Mouse (Mus musculus) c-Kit-positive CD71-positive TER-119-negative erythroid progenitor cells, embryonic 14.5 days (primary cell): Measurements from ENCODE around the gene Cks1b.
"Not testable (repeated sequence)": the region's sequence is repeated elsewhere in the genome, so short reads cannot be mapped to it uniquely, and the experiment has no call there.

Source experiments
- DNase-seq: peaks from one replicate; pipeline ENCODE4 v3.0.0-alpha.2; 2013; ENCODE audit warnings: low read depth

Cks1b gene

GRCm38 (mm10) chr3:89418170-89418860 is at the start of gene Cks1b, which contains the start of gene Shc1:
Gene Cks1b, minus strand, starts transcription at chr3:89418383.
Gene Shc1, plus strand, starts transcription at chr3:89418443.
- DNase-seq, result peak; percentile 98

DNA sequence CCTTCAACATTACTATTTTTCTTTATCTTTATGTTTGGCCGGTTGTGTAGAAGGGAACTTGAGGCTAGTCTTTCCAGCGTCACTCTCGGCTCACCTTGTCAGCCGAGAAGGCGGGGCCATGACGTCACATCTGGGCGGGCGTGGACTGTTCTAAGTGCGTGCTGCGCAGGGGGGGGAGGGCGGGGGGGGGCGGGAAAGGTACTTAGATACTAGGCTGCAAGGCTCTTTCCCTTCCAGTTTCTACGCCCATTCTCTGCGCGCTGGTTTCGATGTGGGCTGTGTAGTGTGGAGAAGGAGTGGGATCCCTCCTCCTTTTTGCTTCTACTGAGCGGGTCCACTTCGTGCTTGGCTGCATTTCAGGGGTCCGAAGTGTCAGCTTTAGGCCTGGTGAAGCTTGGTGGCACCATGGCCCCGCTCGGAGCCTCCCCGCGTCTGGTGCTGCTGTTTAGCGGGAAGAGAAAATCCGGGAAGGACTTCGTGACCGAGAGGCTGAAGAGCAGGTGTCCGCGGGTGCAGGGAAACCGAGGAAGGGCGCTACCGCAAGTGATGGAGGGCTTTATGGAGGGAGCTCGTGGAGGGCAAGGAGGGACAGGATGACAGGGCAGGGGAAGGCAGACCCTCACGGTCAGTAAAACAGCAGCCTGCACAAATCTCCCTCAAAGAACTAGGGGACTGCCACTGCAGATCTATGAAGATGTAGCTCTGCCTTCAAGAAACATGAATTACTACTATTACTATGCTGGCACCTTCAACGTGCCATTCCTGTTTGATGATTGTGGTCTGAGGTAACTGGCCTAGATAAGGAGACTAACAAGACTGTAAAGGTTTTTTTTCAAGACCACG is 41.0 kb upstream of the Cks1b start:
- peak; percentile 93 for DNase-seq

DNA sequence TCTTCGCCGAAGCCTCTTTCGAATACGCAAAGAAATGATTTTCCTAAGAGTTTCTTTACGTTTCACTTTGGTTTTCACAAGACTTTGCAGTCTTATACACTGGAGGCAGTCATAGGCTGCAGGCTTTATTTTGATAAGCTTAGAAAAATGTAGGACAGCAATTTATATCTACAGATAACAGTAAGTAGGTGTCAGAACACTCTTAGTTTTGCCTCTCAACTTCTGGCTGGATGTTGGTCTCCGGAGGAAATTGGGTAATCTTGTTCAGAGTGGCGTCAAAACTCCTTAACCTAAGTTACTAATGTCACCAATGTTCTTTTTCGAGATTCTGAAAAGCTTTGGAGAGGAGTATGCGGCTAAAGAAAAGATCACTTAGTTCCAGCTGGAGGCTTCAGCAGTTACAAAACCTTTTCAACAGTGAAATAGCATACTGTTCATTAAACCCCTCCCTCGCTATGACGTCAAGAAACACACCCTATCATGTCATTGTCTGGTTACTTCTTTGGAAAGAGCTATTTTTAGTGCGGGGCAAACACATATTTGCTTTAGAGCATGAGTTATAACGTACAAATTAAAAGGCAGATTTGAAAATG is 40.3 kb upstream of the Cks1b start:
- DNase-seq, result peak; percentile 81

DNA sequence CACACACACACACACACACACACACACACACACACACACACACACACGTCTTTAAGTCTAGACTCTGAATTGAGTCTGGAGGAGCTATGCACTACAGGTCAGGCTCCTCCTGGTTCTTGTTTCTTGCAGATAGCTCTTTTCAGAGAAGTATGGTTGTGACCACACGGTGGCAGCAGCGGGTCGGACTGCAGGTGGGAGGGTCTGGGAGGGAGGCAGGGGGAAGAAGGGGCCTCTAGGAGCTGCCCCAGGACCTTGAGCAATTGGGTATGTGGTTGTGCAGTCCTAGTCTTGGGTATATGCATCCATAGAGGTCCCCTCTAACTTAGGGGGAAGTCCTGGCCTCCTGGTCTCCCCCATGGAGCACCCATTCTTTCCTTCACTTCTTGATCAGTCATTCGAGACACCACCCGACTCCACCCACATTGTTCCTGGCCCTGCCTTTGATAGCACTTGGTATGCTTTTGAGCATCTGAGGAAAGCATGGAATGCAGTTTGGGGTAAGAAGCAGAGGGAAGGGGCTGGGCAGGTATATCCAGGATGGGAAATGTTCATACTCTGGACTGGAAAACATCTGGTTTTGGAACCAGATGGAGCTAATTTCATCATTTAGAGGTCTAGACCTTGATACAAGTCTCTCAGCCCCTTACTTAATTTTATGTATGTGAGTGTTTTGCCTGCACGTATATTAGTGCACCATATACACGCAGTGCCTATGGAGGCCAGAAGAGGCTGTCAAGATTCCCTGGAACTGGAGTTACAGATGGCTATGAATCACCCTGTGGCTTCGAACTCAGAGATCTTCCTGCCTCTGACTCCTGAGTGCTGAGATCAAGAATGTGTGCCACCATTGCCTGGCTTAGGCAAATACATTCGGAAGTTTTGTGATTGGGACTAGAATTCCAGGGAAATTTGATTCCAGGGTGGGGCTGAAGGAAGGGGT is 38.8 kb upstream of the Cks1b start:
- peak; percentile 87 for DNase-seq

DNA sequence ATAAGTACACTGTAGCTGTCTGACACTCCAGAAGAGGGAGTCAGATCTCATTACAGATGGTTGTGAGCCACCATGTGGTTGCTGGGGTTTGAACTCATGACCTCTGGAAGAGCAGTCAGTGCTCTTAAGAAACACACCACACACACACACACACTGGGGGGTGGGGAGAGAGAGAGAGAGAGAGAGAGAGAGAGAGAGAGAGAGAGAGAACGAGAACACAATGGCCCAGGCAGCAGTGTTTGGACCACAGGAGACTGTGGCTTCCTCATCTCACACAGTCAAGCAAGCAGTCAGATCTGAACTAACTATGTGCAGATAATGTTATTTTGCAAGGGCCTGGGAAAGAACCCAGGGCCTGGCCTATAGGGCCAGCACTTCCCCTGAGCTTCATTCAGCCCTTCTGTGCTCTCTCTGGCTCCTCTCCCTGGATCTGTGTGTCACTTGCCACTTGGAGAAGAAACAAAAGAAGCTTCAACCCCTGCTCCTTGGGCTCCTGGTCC is 37.7 kb upstream of the Cks1b start:
- no peak for DNase-seq

DNA sequence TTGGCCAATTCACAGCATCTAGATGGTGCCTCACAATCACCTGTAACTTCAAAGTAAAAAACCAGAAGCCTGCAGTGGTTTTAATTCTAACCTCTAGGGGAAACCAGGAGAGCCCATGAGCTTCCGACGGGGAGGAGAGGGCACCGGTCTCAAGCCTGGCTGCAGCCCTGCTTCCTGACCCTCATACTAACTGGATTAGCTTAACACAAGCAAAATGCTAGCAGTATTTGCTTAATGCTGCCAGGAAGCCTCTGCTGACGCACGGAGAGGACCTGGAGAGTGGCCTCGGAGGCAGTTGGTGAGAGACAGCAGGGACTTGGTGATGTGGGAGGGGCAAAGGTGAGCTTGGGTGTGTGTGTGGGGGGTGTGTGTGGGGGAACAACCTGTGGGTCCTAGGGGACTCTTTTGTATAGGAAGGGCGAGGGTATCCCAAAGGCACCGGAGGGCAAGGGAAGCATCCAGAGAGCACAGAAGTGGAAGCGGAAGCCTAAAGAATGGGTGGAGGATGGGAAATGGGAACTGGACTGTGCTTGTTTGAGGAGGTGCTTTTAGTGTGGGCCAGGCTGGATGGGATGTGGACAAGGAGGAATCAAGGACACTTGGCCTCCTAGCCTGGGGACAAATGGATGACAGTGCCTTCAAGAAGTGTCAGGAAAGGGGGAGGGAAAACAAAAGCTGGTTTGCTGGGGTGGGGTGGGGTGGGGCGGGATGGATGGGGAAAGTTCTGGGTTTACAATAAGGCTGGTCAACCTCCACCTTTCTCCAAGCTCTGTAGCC is 36.4 kb upstream of the Cks1b start, which contains the start of gene Pmvk:
Pmvk (plus strand) TSS at position 141 of the 777 bp plus-strand sequence.
- no peak for DNase-seq

- DNase-seq, result no peak
Observed at GRCm38 (mm10) chr3:89451916-89452315, 33.7 kb upstream of the Cks1b start.

- DNase-seq, result peak; percentile 75
Observed at GRCm38 (mm10) chr3:89449541-89449940, 31.4 kb upstream of the Cks1b start.

DNA sequence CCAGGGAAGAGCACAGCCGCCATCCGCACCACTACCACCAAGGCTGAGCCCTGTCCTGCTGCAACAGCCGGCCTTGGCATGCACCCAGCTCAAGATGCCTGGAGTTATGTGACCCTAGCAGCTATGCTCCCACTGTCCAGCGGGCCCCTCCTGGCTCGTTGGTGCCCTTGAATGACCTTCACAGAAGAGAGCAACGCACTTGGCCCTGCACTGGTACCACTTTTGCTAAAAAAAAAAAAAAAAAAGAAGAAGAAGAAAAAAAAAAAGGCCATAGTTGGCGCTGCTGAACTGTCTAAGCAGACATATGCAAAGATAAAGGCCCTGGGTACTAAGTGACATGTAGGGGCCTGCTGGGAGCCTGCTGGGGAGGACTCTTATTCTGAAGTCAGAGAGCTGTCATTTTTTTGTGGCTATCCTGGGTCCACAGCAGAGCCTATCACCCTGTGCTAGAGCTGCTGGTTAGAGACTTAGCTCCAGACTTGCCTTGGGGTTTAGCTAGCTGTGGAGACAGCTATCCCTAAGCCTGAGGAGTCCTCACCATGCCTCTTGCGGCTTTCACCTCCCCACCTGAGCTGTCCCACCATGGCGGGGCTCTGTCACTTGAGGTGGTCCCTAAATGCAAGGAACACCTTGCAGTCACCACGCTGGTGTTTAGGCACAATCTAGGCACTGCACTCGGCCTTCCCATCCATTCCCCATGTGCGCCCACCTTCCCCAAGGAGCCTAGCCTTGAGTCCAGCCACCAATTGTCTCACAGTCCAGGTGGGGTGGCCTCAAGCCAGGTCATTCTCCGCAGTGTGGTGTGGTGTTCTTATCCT is 30.7 kb upstream of the Cks1b start:
- DNase-seq, result peak; percentile 59

GRCm38 (mm10) chr3:89440691-89441090 is 22.5 kb upstream of the Cks1b start:
- no peak for DNase-seq

GRCm38 (mm10) chr3:89437269-89437668 is 19.1 kb upstream of the Cks1b start:
- no peak for DNase-seq

DNA sequence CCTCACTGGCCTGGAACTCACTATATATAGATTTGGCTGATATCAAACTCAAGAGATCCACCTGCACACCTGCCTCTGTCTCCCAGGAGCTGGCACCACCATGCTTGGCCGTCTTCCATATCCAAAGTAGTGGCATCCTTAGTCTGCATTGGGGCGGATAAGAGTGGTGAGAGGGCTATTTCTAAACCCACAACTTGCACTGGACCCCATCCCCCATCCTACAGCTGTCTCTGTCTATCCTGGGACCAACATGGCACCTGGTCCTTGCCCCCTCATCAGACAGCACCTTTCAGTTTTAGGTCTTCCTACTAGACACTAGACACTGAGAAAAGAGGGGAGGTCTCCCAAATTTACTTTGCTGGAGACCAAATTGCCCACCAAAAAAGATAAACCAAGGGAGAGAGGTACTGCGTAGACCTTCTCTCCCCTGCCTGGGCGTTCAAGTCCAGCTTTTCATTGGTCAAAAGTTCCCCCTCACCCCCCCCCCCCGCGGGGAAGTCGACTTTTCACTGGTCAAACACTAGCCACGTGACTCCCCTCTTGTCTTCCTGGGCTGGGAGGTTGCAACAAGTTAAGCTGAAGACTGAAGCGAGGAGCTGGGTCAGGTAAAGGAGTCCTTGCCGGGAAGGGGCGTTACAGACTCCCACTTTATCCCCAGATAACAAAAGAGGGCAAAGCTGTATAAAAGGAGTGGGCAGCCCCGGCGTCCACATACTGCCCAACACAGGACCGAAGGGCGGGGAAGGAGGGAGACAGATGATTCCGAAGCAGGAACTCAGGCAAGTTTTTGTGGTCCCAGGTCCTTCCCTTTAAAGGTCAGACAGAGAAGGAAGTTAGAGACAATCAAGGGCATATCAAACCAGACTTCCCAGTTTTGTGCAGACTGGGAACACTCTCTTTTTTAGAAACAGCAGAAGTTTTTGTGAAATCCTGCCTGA is 18.3 kb upstream of the Cks1b start, which contains the start of gene Pbxip1:
Pbxip1 (plus strand) TSS at position 531 of the 938 bp plus-strand sequence.
- DNase-seq, result no peak

DNA sequence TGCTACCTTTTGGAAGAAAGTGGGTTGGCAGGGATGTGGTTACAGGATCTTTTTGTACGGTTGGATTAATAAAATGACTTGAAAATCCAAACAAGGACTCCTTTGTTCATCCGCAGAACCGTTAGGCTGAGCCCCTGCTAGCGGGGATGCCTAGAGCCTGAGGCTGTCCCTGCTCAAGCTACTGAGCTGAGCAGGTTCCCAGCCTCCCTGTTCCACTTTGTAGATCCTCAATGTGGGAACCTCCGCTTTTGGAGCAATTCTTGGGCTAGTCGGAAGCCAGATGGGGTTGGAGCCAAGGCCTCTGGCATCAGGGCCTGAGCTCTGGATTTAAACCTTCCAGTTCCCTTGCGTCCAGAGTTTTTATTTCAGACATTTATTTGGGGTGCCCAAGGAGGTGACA is 16.9 kb upstream of the Cks1b start:
- no peak for DNase-seq

DNA sequence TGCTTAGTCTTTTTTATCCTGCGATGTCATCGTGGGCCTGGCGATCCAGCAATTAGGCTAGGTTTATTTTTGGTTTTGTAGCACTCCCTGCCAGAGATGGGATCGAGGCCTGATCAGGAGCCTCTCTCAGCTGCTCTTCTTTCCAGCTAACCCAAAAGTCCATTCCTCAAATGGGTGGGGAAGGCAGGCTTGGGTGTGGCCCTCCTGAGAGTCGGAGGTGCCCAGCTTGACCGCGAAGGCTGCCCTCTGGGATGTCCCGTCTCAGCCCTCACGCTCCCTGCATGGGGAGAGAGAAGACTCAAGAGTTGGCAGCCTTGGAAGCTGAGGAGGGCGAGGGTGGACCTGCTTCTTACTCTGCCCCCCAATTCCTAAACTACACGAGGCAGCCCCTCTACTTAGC is 16.3 kb upstream of the Cks1b start:
- no peak for DNase-seq

DNA sequence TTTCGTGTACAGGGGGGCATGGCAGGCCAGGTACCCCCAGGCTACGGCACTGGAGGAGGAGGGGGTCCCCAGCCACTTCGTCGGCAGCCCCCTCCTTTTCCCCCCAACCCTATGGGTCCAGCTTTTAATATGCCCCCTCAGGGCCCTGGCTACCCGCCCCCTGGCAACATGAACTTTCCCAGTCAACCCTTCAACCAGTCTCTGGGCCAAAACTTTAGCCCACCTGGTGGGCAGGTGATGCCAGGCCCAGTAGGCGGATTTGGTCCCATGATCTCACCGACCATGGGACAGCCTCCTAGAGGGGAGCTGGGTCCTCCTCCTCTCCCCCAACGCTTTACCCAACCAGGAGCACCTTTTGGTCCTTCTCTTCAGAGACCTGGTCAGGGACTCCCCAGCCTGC is 14.4 kb upstream of the Cks1b start:
- no peak for DNase-seq

DNA sequence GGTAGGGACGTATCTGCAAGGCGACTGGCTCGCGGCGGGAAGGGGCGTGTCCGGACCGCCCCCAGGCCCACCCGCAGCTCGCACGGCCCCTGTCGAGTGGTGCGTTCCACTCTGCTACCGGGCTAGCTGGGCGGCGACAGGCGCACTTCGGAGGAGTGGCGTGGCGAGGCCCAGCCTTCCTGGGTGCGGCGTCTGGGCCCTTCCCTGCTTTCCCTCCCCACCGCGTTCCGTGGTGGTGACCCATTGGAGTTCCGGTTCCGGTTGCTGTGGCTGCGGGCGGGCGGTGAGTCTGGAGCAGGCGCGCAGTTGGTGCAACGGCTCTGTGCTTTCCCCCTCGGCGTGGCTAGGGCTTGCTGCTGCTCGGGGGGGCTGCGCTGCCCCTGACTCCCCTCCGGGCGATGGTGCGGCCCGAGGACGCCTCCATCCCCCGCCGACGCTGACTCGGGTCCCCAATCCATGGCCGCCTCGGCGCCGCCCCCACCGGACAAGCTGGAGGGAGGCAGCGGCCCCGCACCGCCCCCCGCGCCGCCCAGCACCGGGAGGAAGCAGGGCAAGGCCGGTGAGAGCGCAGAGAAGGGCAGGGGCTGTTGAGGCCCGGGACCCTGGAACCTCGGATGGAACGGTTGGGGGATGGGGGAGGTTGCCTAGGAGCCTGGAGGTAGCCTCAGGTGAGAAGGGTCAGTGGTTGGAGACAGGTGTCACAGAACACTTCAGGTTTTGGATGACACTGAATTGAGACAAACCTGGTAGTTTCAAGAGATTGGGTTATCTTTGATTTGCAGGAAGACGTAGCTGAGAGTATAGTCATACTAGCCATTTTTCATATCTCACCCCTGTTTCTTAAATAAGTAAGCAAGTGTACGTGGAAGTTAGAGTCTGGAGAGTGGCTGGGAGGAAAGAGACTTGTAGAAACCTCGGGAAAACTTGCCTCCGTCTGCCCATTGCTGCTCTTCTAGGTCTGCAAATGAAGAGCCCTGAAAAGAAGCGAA is 12.3 kb upstream of the Cks1b start, which contains the start of gene Pygo2:
Pygo2 (plus strand) TSS at position 44 of the 989 bp plus-strand sequence.
- DNase-seq, result peak; percentile 88

DNA sequence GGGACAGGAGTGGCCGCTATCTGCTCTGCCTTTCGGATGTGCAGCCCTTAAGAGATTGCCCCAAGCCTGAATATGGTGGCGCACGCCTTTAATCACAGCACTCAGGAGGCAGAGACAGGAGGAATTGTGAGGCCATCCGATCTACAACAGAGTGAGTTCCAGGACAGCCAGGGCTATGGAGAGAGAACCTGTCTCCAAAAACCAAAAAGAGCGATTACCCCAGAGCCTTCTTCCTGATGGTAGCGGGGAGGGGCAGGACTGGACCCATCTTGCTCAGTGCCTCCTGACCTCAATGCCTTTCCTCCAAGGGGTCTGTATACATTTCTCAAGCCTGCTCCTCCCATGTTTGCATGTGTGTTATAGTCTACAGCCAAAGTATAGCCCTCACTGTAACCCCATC is 10.8 kb upstream of the Cks1b start:
- not testable (repeated sequence) for DNase-seq
